Mouse (Mus musculus) thymus, adult 2 months (tissue): ENCODE measurements around the gene Ptprg.

Experiments used
- CTCF ChIP-seq: fragments of 200-500 bp; IDR thresholded peaks from 2 replicates; pipeline ENCODE4 v1.5.1; 2012; ENCODE audit warnings: mild to moderate bottlenecking, control low read depth, low read length, moderate library complexity, borderline replicate concordance; ENCODE audit not compliant: control insufficient read depth, poor library complexity, insufficient read depth; ENCODE audit errors: extremely low read depth
- POLR2A ChIP-seq: fragments of 200-500 bp; IDR thresholded peaks from 2 replicates; pipeline ENCODE4 v1.6.1; 2012; ENCODE audit warnings: mild to moderate bottlenecking, low read length, control low read depth, moderate library complexity; ENCODE audit not compliant: control insufficient read depth, poor library complexity, insufficient read depth; ENCODE audit errors: extremely low read depth

DNA sequence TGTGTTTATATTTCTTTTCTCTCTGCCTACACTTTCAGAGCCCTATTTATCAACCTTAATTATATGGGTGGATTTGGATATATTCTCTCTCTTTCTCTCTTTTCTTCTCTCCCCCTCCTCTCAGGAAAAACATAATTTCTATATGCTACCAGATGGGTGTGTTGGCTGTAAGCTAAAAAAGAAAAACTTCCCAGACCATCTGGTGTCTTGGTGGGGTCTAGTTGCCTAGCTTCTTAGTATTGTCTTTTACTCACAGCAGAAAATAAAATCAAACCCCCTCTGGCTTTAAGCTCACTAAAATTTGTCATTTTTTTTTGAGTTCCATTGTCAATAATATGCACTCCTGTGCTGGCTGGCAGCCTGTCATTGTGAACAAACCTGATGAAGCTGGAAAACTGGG is 87.0 kb downstream of the Ptprg start:
- no peak for TF ChIP-seq CTCF
- TF ChIP-seq POLR2A, result no peak
